Mouse (Mus musculus) neural tube, embryonic 11.5 days (tissue): Measurements from ENCODE around the gene Art4. TPM values are rescaled to one million over a fixed set of nuclear protein-coding genes. Genes with fewer than 3 reads are reported as not detected.
A peak's percentile ranks its signal among the peaks of the same experiment; 100 is the strongest.

ENCODE experiments used
- ATAC-seq: fragments of 200-750 bp; cut with Nextera tagmentation; 2 replicates; pipeline ENCODE4 v1.8.0; 2017; ENCODE audit warnings: moderate number of reproducible peaks, mild to moderate bottlenecking, moderate TSS enrichment, moderate library complexity; ENCODE audit not compliant: insufficient read depth, low FRiP score, low TSS enrichment
- DNase-seq: peaks from one replicate; pipeline ENCODE4 v3.0.0-alpha.2; 2015; ENCODE audit warnings: low spot score
- H3K27ac ChIP-seq: fragments of 300-500 bp; sonication (generic); 2 replicates; pipeline ENCODE4 v1.5.1; 2014; ENCODE audit warnings: low read depth, mild to moderate bottlenecking, low read length
- H3K27me3 ChIP-seq: fragments of 300-500 bp; sonication (generic); 2 replicates; pipeline ENCODE4 v1.6.1; 2014; ENCODE audit warnings: mild to moderate bottlenecking, low read length, mixed read lengths; ENCODE audit not compliant: control insufficient read depth, insufficient read depth
- H3K36me3 ChIP-seq: fragments of 300-500 bp; sonication (generic); 2 replicates; pipeline ENCODE4 v1.6.1; 2014; ENCODE audit warnings: mild to moderate bottlenecking, low read length, moderate library complexity, mixed read lengths; ENCODE audit not compliant: control insufficient read depth, insufficient read depth
- H3K4me1 ChIP-seq: fragments of 300-500 bp; sonication (generic); 2 replicates; pipeline ENCODE4 v1.6.1; 2014; ENCODE audit warnings: low read length, mixed read lengths; ENCODE audit not compliant: control insufficient read depth, insufficient read depth
- H3K4me2 ChIP-seq: fragments of 300-500 bp; sonication (generic); 2 replicates; pipeline ENCODE4 v1.6.1; 2014; ENCODE audit warnings: low read depth, mild to moderate bottlenecking, moderate library complexity
- H3K4me3 ChIP-seq: fragments of 300-500 bp; sonication (generic); 2 replicates; pipeline ENCODE4 v1.5.1; 2014; ENCODE audit warnings: low read depth, low read length
- H3K9ac ChIP-seq: fragments of 300-500 bp; sonication (generic); 2 replicates; pipeline ENCODE4 v1.6.1; 2014; ENCODE audit warnings: mild to moderate bottlenecking, low read length
- H3K9me3 ChIP-seq: fragments of 300-500 bp; sonication (generic); 2 replicates; pipeline ENCODE4 v1.6.1; 2016; ENCODE audit warnings: low read length; ENCODE audit not compliant: control insufficient read depth
- WGBS: fragments of 180-500 bp; shearing (Covaris S2); extraction: QIAGEN DNeasy Blood & Tissue Kit; methylation state at CpG from one replicate; pipeline ENCODE4 v1.1.7; 2014; 5-methylcytosine and 5-hydroxymethylcytosine counted together
- polyA plus RNA-seq: library from polyadenylated mRNA; unstranded; fragments of >200 nt; fragmentation: Nextera tagmentation; extraction: Ambion mirVana; gene quantifications from 2 replicates; pipeline ENCODE4 v1.2.1, GENCODE M21; 2014

Gene Art4
- polyA plus RNA-seq, 1 experiment from 2014 or later, result 1.6 TPM

DNA sequence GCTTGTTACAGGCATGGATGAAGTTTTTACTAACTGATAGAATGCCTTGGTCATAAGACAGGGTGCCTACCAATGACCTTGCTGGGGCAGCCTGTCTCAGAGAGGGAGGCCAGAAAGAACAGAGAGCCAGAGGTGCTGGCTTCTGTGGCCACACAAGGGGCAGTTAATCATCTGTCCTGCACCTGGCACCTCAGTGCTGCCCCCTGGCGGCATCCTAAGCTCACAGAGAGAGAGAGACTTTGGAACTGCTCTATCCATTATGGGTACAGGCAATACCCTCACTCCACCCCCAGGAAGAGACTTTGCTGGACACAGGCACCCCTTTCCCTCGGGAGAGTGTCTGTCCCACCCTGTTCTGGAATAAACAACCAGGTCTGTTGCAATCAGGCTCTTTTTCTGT, 9.7 kb downstream of the Art4 start:
- Histone ChIP-seq H3K36me3 (no peaks in the 10 kb centered on the region), H3K27ac (no peak overlapping the region), H3K4me2 (no peak overlapping the region), H3K9me3 (no peaks in the 10 kb centered on the region), H3K9ac (no peak overlapping the region), H3K27me3 (no peaks in the 10 kb centered on the region), H3K4me3 (no peak overlapping the region), H3K4me1 (no peaks in the 10 kb centered on the region)
- DNase-seq, result peak; percentile 50
- WGBS, result 23% methylated on average over 2 of the region's 2 CpGs
- no peak for ATAC-seq

DNA sequence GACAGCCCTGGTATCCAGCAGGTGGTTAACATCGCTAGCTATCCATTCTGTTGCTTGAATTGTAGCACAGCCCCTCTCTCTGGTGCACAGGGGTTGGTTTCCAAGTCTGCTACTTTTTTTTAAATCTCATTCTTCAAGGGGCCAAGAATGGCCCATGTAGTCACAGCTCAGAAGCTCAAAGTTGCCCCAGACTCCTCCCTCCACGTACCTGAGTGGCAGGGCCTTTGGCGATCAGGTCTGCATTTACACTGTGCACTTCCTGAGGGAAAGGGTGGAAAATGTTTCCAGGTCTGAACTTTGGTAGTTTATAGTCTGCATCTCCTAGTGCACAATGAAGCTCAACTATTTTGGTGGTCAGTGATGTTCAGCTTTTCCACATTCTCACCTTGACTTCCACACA, 10.3 kb downstream of the Art4 start:
- 92% methylated on average over 3 of the region's 3 CpGs for WGBS
- Histone ChIP-seq H3K4me1 (no peaks in the 10 kb centered on the region), H3K9me3 (no peaks in the 10 kb centered on the region), H3K4me3 (no peak overlapping the region), H3K27me3 (no peaks in the 10 kb centered on the region), H3K36me3 (no peaks in the 10 kb centered on the region), H3K9ac (no peak overlapping the region), H3K4me2 (no peak overlapping the region), H3K27ac (no peak overlapping the region)
- ATAC-seq, result no peak
- DNase-seq, result no peak

DNA sequence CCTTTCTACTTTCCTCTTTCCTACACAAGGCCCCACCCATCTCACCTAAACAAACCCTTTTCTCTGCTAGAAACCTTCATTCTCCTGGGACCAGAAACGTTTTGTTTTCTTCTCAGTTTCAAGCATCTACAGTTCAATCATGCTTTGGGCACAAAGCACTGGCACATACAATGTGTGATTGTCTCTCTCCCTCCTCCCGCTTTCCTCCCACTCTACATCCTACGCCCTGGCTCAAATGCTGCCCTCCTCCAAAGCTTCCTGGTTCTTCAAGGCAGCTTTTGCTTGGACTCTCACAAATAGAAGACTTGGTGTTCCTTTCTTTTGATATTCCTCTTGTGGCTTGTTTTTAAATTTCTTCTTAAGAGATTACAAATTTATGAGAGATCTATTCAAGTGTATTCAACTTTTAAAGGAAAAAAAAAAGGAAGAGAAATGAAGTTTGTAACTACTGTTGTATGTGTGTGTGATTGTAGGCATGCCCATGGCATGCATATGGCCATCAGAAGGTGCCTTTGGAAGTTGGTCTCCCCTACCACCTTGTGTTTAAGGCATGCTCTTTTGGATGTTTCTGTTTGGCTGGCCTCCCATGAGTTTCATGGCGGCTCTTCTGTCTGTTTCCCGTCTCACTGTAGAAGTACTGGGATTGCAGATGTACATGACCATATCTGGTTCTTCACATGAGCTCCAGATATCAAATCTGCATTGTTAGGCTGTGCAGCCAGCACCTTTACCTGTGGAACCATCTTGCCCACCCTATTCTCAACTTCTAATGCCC, 11.6 kb downstream of the Art4 start:
- Histone ChIP-seq H3K4me3 (no peak overlapping the region), H3K27me3 (no peaks in the 10 kb centered on the region), H3K36me3 (no peaks in the 10 kb centered on the region), H3K9ac (no peak overlapping the region), H3K9me3 (no peaks in the 10 kb centered on the region), H3K4me1 (no peaks in the 10 kb centered on the region), H3K4me2 (no peak overlapping the region), H3K27ac (no peak overlapping the region)
- no peak for DNase-seq
- 76% methylated on average over 5 of the region's 5 CpGs for WGBS
- no peak for ATAC-seq

DNA sequence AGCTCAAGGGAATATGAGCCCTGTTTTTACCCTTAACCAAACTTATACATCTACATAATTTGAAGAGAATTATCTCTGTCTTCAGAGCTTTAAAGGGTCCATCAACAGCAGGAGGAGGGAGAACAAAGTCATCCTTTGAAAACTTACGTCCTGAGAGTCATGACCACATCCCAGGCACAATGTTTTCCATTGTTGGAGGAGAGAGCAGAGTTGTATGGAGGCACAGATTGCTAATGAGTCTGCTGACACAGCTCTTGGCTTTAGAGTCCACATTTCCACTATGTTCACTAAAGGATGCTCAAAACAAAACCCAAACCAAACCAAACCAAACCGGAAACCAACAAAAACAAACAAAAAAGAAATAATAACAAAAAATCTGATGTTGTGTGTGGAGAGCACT, 12.6 kb downstream of the Art4 start:
- WGBS, result 63% methylated on average over 2 of the region's 2 CpGs
- ATAC-seq, result no peak
- no peaks in the 10 kb centered on the region for H3K4me1 ChIP-seq
- no peaks in the 10 kb centered on the region for H3K9me3 ChIP-seq
- H3K27me3 ChIP-seq, result no peaks in the 10 kb centered on the region
- DNase-seq, result no peak
- H3K27ac ChIP-seq, result no peak overlapping the region
- no peak overlapping the region for H3K9ac ChIP-seq
- no peak overlapping the region for H3K4me2 ChIP-seq
- H3K4me3 ChIP-seq, result no peak overlapping the region
- H3K36me3 ChIP-seq, result no peaks in the 10 kb centered on the region

DNA sequence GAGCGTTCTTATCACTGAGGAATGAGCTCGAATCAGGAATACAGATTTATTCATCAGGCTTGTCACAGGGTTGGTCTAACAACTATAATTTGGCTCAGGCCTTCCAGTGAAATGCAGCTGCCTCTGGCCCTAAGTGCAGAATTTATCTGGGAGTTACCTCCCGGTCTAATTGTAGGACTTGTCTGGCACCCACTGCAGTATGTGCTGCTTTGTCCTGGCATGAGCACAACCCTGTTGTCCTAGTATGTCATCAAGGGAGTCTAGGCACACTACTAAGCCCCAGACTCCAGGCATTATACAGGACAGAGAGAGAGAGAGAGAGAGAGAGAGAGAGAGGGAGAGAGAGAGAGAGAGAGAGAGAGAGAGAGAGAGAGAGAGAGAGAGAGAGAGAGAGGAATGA, 20.2 kb downstream of the Art4 start:
- no peaks in the 10 kb centered on the region for H3K36me3 ChIP-seq
- no peak overlapping the region for H3K4me3 ChIP-seq
- no peak overlapping the region for H3K4me2 ChIP-seq
- DNase-seq (no peak), ATAC-seq (no peak)
- no peaks in the 10 kb centered on the region; the same call in 1 of the 2 replicates for H3K27me3 ChIP-seq
- no peaks in the 10 kb centered on the region for H3K4me1 ChIP-seq
- H3K27ac ChIP-seq, result no peak overlapping the region
- 90% methylated on average over 3 of the region's 3 CpGs for WGBS
- H3K9ac ChIP-seq, result no peak overlapping the region
- H3K9me3 ChIP-seq, result no peaks in the 10 kb centered on the region

DNA sequence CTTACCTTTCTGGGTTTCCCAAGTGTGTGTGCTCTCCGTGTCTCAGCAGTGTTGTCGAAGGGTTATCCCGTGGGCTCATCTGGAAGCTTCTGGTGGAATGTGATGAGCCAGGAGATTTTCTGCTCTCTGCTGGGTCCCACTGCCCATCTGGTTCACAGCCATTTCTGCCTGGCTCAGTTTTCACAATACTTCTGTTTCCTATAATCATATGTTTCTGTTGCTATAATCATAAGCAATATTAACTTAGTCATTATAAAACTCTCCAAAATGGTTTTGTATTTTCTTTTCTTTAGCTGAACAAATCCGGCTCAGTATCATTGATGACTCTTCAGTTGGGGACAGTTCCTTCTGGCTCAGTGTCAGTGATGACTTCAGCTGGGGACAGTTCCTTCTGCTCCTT, 22.2 kb downstream of the Art4 start, which contains the start of gene Smco3:
TSS of gene Smco3 (minus strand) at position 101 of the 400 bp plus-strand sequence.
- H3K4me2 ChIP-seq, result no peak within 1 kb of the TSS
- H3K9me3 ChIP-seq, result no peaks in the 10 kb centered on the region
- H3K27me3 ChIP-seq, result no peaks in the 10 kb centered on the region; the same call in 1 of the 2 replicates
- no peak within 1 kb of the TSS for H3K27ac ChIP-seq
- ATAC-seq (no peak), DNase-seq (no peak)
- WGBS, result 53% methylated on average over 4 of the region's 4 CpGs
- H3K9ac ChIP-seq, result no peak within 1 kb of the TSS
- H3K4me1 ChIP-seq, result no peaks in the 10 kb centered on the region
- H3K4me3 ChIP-seq, result no peak within 1 kb of the TSS
- H3K36me3 ChIP-seq, result no peaks in the 10 kb centered on the region

DNA sequence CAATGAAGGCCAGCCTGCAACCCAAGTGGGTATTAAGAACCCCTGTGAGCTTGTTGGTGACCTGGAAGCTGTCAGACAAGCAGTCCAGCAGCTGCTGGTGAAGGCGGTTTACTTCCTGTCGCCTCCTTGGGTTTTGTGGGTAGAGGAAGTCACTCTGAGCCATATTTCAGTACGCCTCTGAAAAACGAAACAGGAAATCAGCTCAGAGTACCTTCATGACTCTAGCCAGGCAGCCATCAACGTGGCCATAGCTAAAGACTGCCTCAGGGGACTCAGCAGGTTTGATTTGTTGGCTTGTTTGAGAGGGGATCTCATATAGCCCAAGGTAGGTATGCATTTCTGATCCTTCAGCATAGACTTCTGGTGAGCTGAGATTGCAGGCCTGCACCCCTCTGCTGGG, 25.8 kb downstream of the Art4 start:
- no peak overlapping the region for H3K27ac ChIP-seq
- no peak overlapping the region for H3K4me2 ChIP-seq
- H3K27me3 ChIP-seq, result no peaks in the 10 kb centered on the region; the same call in 1 of the 2 replicates
- peaks cover 3% of the 10 kb centered on the region for H3K4me1 ChIP-seq
- ATAC-seq (no peak), DNase-seq (no peak)
- no peak overlapping the region for H3K4me3 ChIP-seq
- no peaks in the 10 kb centered on the region for H3K36me3 ChIP-seq
- H3K9ac ChIP-seq, result no peak overlapping the region
- WGBS, result 74% methylated on average over 5 of the region's 5 CpGs
- no peaks in the 10 kb centered on the region for H3K9me3 ChIP-seq

DNA sequence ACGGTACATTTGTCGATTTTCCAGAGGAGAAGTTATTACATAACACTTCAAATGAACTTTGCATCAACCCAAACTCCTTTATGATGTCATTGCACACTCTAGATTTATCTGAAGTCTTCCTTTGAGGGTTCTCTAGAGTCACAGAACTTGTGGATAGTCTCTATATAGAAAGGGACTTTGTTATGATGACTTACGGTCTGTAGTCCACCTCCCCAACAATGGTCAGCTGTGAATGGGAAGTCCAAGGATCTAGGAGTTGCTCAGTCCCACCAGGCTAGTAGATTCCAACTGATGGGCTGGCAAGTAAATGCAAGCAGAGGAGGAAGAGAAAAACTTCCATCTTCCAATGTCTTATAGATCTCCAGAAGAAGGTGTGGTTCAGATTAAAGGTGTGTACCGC, 28.9 kb downstream of the Art4 start:
- WGBS, result 30% methylated on average over 4 of the region's 4 CpGs
- Histone ChIP-seq H3K4me3 (peak overlapping the region; percentile 82), H3K4me1 (peaks cover 3% of the 10 kb centered on the region), H3K4me2 (peak overlapping the region; percentile 56), H3K27ac (no peak overlapping the region), H3K27me3 (no peaks in the 10 kb centered on the region), H3K9ac (peak overlapping the region; percentile 47), H3K9me3 (no peaks in the 10 kb centered on the region), H3K36me3 (peaks cover 2% of the 10 kb centered on the region; the same call in 1 of the 2 replicates)
- no peak for DNase-seq
- 0 out of 2 replicates have a peak, but pooled peaks have one; percentile 14 for ATAC-seq
